Mouse (Mus musculus): ENCODE results near the gene Clcn6. TPM values are rescaled to one million over a fixed set of nuclear protein-coding genes. Genes with fewer than 3 reads are reported as not detected.

Gene Clcn6
- polyA plus RNA-seq, 1 experiment from 2014 or later: 19.1 TPM

DNA sequence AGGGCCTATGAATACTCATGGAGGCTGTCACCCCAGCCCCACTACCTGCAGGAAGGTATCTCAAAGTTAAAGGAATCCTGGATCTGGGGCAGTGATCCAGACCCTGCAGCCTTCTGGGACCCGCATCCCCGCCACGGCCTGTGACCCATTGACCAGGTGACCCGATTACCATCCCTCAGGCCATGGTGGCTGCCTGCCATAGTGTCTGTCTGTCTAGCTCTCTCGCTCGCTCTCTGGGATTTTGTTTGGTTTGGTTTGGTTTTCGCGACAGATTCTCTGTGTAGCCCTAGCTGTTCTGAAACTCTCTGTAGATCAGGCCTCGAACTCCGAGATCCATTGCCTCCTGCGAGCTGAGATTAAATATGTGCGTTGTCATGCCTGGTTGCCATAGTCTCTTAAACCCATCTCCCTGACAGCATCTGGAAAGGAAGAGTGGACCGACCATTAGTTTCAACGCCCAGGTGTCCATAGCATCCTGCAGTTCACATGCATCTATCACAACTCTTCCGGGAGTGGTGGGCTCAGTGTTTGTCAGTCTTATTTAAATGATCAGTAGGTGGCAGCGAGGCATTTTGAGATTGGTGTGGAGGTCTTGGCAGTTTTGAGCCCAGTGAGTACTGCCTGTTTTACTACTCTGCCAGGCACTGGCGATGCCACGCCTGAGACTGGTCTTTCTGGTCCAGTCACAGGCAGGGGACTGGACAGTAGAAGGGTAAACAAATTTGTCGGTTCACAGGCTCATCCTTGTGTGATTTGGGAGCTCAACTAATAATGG is 820 bp upstream of the Clcn6 start:
- 19% methylated on average over 19 of the region's 19 CpGs for WGBS
- Histone ChIP-seq H3K4me2 (ENCODE audit: low read length) (peak overlapping the region; percentile 88), H3K27ac (ENCODE audit: low read depth, low read length) (peak overlapping the region; percentile 75), H3K9ac (ENCODE audit: low read length) (peak overlapping the region; percentile 85), H3K27me3 (replicated peaks; ENCODE audit: control insufficient read depth, insufficient read depth, low read length) (no peaks in the 10 kb centered on the region), H3K36me3 (ENCODE audit: control insufficient read depth, insufficient read depth, low read length) (peaks cover 32% of the 10 kb centered on the region), H3K4me3 (ENCODE audit: low read depth, low read length) (peak overlapping the region; percentile 86), H3K4me1 (ENCODE audit: control insufficient read depth, insufficient read depth, low read length) (peaks cover 28% of the 10 kb centered on the region), H3K9me3 (replicated peaks; ENCODE audit: control insufficient read depth, low read length) (no peaks in the 10 kb centered on the region)
- ATAC-seq: no peak
- peak; percentile 21 for DNase-seq (ENCODE audit: low spot score)

DNA sequence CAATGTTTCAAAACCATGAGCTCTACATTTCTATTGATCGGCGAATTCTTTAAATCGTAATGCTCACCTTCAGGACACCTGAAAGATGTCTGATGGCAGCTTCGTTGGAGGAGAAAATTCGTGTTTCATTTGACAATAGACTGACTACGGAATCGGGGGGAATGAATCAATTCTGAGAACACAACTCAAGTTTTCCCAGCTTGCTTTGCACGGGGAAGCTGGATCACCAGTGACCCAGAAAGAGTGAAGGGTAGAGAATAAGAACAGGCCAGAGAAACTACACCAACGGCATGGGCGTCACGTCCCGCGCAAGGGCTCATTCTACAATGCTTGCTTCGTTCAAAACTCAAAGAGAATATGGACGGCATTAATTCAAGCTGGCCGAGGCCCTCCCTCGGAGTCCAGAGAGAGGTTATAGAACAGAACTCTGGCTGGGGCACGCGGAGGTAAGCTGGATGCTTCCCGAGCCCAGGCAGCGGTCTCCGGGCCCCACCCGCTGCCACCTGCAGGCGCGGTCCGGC is 482 bp downstream of the Clcn6 start:
- ATAC-seq (no peak), DNase-seq (ENCODE audit: low spot score) (no peak)
- H3K9me3 ChIP-seq (replicated peaks; ENCODE audit: control insufficient read depth, low read length): no peaks in the 10 kb centered on the region
- H3K27me3 ChIP-seq (replicated peaks; ENCODE audit: control insufficient read depth, insufficient read depth, low read length): no peaks in the 10 kb centered on the region
- H3K4me3 ChIP-seq (ENCODE audit: low read depth, low read length): peak overlapping the region; percentile 86
- peak overlapping the region; percentile 89 for H3K27ac ChIP-seq (ENCODE audit: low read depth, low read length)
- H3K4me2 ChIP-seq (ENCODE audit: low read length): peak overlapping the region; percentile 66
- H3K4me1 ChIP-seq (ENCODE audit: control insufficient read depth, insufficient read depth, low read length): peaks cover 28% of the 10 kb centered on the region
- peak overlapping the region; percentile 85 for H3K9ac ChIP-seq (ENCODE audit: low read length)
- H3K36me3 ChIP-seq (ENCODE audit: control insufficient read depth, insufficient read depth, low read length): peaks cover 35% of the 10 kb centered on the region
- 7% methylated on average over 25 of the region's 26 CpGs for WGBS

DNA sequence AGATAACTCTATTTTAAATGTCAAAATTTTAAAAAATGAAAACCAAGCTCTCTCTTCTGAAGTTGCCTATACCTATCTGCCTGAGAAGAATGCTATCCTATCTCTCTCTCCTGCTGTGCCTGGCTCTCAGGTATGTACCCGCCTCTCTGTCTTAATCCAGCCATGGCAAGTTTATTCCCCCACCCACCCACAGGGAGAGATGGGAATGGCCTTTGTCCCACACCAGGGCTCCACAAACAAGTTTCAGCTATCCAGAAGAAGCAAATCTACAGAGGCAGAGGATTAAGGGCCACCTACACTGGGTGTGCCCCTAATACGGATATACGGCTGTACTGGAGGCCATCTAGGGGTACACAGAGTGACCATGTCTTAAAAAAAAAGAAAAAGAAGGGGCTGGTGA is 3.2 kb downstream of the Clcn6 start:
- H3K9ac ChIP-seq (ENCODE audit: low read length): no peak overlapping the region
- H3K4me1 ChIP-seq (ENCODE audit: control insufficient read depth, insufficient read depth, low read length): peaks cover 18% of the 10 kb centered on the region
- ATAC-seq (no peak), DNase-seq (ENCODE audit: low spot score) (no peak)
- no peak overlapping the region for H3K4me3 ChIP-seq (ENCODE audit: low read depth, low read length)
- H3K27ac ChIP-seq (ENCODE audit: low read depth, low read length): no peak overlapping the region
- 86% methylated on average over 3 of the region's 3 CpGs for WGBS
- peaks cover 44% of the 10 kb centered on the region for H3K36me3 ChIP-seq (ENCODE audit: control insufficient read depth, insufficient read depth, low read length)
- H3K9me3 ChIP-seq (replicated peaks; ENCODE audit: control insufficient read depth, low read length): no peaks in the 10 kb centered on the region
- H3K4me2 ChIP-seq (ENCODE audit: low read length): no peak overlapping the region
- no peaks in the 10 kb centered on the region for H3K27me3 ChIP-seq (replicated peaks; ENCODE audit: control insufficient read depth, insufficient read depth, low read length)

DNA sequence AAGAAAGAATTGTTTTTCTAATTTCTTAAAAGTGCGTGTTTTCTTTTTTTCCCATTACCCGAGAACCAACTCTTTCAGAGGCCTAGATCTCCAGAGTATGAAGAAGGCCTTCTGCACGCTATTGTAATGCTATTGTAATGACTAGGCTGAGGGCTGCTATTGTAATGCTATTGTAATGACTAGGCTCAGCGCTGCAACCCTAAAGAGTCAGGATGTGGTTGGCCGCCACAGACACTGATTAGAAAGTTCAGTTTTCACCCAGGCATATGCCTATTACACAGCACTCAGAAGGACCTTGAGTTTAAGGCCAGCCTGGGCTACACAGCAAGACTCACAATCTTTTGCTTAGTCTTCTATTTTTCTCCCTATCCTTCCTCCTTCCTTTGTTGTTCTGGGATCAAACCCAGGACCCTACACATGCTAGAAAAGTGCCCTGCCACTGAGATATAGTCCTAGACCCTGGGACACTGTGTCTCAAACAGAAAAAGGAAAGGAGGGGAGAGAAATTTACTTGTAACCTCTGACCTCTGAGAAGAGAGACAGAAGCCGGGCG is 4.7 kb downstream of the Clcn6 start:
- Histone ChIP-seq H3K4me1 (ENCODE audit: control insufficient read depth, insufficient read depth, low read length) (peaks cover 6% of the 10 kb centered on the region), H3K4me2 (ENCODE audit: low read length) (no peak overlapping the region), H3K27me3 (replicated peaks; ENCODE audit: control insufficient read depth, insufficient read depth, low read length) (no peaks in the 10 kb centered on the region), H3K36me3 (ENCODE audit: control insufficient read depth, insufficient read depth, low read length) (peaks cover 52% of the 10 kb centered on the region), H3K9me3 (replicated peaks; ENCODE audit: control insufficient read depth, low read length) (no peaks in the 10 kb centered on the region), H3K4me3 (ENCODE audit: low read depth, low read length) (no peak overlapping the region), H3K27ac (ENCODE audit: low read depth, low read length) (no peak overlapping the region), H3K9ac (ENCODE audit: low read length) (no peak overlapping the region)
- DNase-seq (ENCODE audit: low spot score) (no peak), ATAC-seq (no peak)
- 72% methylated on average over 7 of the region's 7 CpGs for WGBS

DNA sequence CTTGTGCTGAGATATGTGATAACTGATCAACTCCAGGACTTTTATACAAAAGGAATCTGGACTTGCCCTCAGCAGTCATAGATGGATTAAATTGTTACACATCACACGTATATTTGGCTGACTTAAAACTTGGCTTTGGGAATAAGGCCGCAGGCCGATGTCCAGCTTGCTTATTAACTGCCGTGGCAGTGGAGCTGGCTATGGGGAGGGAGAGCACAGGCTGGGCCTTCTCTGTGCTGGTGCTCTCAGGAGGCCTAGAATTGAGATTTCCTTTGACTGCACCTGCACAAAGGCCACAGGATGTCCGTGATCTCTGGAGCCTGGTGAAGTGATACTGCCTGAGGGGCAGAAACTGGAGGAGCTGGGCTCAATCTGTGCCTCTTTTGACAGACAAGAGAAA is 8.1 kb downstream of the Clcn6 start:
- H3K4me1 ChIP-seq (ENCODE audit: control insufficient read depth, insufficient read depth, low read length): no peaks in the 10 kb centered on the region
- H3K4me2 ChIP-seq (ENCODE audit: low read length): no peak overlapping the region
- H3K27me3 ChIP-seq (replicated peaks; ENCODE audit: control insufficient read depth, insufficient read depth, low read length): no peaks in the 10 kb centered on the region
- WGBS: 86% methylated on average over 5 of the region's 5 CpGs
- H3K9me3 ChIP-seq (replicated peaks; ENCODE audit: control insufficient read depth, low read length): no peaks in the 10 kb centered on the region
- DNase-seq (ENCODE audit: low spot score) (no peak), ATAC-seq (no peak)
- H3K4me3 ChIP-seq (ENCODE audit: low read depth, low read length): no peak overlapping the region
- H3K27ac ChIP-seq (ENCODE audit: low read depth, low read length): no peak overlapping the region
- no peak overlapping the region for H3K9ac ChIP-seq (ENCODE audit: low read length)
- H3K36me3 ChIP-seq (ENCODE audit: control insufficient read depth, insufficient read depth, low read length): peaks cover 77% of the 10 kb centered on the region

DNA sequence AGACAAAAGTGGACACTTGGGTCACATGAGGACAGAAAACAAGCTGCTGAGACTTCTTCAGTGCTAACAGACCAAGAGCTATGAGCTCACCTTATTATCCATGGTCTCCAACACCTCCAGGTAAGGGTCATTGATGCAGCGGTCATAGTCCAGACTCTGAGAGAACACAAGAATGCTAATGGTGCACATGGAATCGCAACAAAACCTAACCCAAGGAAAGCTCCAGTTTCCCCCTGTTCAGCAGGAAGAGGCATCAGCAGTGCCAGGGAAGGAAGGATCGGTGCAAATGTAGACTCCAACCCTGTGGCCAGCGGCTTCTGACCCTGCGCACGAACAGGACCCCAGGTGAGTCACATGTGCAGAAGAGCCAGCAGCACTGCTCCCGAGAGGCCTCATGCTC is 9.3 kb downstream of the Clcn6 start:
- Histone ChIP-seq H3K4me2 (ENCODE audit: low read length) (no peak overlapping the region), H3K4me3 (ENCODE audit: low read depth, low read length) (no peak overlapping the region), H3K9ac (ENCODE audit: low read length) (no peak overlapping the region), H3K36me3 (ENCODE audit: control insufficient read depth, insufficient read depth, low read length) (peaks cover 78% of the 10 kb centered on the region), H3K9me3 (replicated peaks; ENCODE audit: control insufficient read depth, low read length) (no peaks in the 10 kb centered on the region), H3K27ac (ENCODE audit: low read depth, low read length) (no peak overlapping the region), H3K4me1 (ENCODE audit: control insufficient read depth, insufficient read depth, low read length) (no peaks in the 10 kb centered on the region), H3K27me3 (replicated peaks; ENCODE audit: control insufficient read depth, insufficient read depth, low read length) (no peaks in the 10 kb centered on the region)
- 99% methylated on average over 7 of the region's 7 CpGs for WGBS
- ATAC-seq (no peak), DNase-seq (ENCODE audit: low spot score) (no peak)

DNA sequence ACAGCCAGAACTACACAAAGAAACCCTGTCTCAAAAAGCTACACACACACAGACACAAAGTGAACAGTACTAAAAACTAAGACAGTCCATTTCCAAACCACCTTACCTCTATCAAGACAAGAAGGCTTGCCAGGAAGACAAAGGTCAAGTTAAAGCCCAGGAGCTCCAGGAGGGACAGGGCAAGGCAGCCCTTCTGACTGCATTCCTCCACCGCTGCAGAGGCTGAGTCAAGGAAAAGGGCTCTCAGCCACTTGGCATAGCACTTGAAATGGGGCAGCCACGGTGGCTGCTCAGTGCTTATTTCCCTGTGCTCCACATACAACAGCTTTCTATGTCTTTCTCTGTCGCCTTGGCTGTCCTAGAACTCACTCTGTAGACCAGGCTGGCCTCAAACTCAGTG is 14.6 kb downstream of the Clcn6 start:
- WGBS: 88% methylated on average over 3 of the region's 3 CpGs
- H3K36me3 ChIP-seq (ENCODE audit: control insufficient read depth, insufficient read depth, low read length): peaks cover 98% of the 10 kb centered on the region
- no peak overlapping the region for H3K4me3 ChIP-seq (ENCODE audit: low read depth, low read length)
- DNase-seq (ENCODE audit: low spot score) (no peak), ATAC-seq (no peak)
- no peaks in the 10 kb centered on the region for H3K27me3 ChIP-seq (replicated peaks; ENCODE audit: control insufficient read depth, insufficient read depth, low read length)
- H3K4me1 ChIP-seq (ENCODE audit: control insufficient read depth, insufficient read depth, low read length): no peaks in the 10 kb centered on the region
- no peak overlapping the region for H3K4me2 ChIP-seq (ENCODE audit: low read length)
- H3K9me3 ChIP-seq (replicated peaks; ENCODE audit: control insufficient read depth, low read length): no peaks in the 10 kb centered on the region
- no peak overlapping the region for H3K27ac ChIP-seq (ENCODE audit: low read depth, low read length)
- H3K9ac ChIP-seq (ENCODE audit: low read length): no peak overlapping the region

DNA sequence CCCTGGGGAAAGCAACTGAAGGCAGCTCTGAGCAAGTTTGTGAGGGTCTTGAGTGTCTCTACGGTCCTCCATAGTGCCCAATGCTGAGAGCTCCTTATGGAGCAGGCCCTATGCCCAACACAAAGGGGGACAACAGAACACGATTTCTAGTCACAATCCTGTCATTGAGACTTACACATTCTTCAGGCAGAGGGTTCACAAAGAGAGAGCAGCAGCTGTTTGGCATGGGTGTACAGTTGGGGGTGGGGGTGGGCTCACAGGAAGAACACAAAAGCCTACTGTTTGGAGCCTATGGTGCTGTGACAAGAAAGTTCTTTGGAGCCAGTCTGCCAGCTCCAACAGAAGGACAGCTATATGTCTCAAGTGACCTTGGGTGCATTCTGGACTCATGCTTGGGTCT is 20.2 kb downstream of the Clcn6 start:
- Histone ChIP-seq H3K4me3 (ENCODE audit: low read depth, low read length) (no peak overlapping the region), H3K27me3 (replicated peaks; ENCODE audit: control insufficient read depth, insufficient read depth, low read length) (no peaks in the 10 kb centered on the region), H3K9me3 (replicated peaks; ENCODE audit: control insufficient read depth, low read length) (no peaks in the 10 kb centered on the region), H3K27ac (ENCODE audit: low read depth, low read length) (peak overlapping the region; percentile 21; the same call in 1 of the 2 replicates), H3K36me3 (ENCODE audit: control insufficient read depth, insufficient read depth, low read length) (peaks cover 100% of the 10 kb centered on the region), H3K4me2 (ENCODE audit: low read length) (no peak overlapping the region), H3K4me1 (ENCODE audit: control insufficient read depth, insufficient read depth, low read length) (no peaks in the 10 kb centered on the region), H3K9ac (ENCODE audit: low read length) (no peak overlapping the region)
- ATAC-seq (peak; percentile 66), DNase-seq (ENCODE audit: low spot score) (peak; percentile 35)
- WGBS: 33% methylated on average over 2 of the region's 2 CpGs

DNA sequence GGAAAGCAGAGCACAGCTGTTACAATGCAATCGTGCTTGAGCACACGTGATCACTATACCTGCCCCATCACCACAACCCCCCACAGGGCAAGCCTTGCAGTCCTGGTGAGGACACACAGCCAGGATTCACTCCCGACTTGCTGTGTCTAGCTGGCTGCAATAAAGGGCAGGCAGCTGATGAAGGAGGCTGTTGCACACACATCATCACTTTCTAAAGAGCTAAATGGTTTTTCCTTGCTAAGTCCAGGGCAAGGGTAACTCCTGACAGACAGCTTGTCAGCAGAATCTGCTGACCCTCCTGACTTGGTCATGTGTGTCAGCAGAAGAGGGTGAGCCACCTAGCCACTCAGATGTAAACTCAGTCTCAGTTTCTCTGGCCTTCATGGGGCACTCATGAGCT is 21.6 kb downstream of the Clcn6 start:
- WGBS: 83% methylated on average over 3 of the region's 3 CpGs
- Histone ChIP-seq H3K36me3 (ENCODE audit: control insufficient read depth, insufficient read depth, low read length) (peaks cover 100% of the 10 kb centered on the region), H3K4me1 (ENCODE audit: control insufficient read depth, insufficient read depth, low read length) (no peaks in the 10 kb centered on the region), H3K9ac (ENCODE audit: low read length) (no peak overlapping the region), H3K4me2 (ENCODE audit: low read length) (no peak overlapping the region), H3K9me3 (replicated peaks; ENCODE audit: control insufficient read depth, low read length) (no peaks in the 10 kb centered on the region), H3K27me3 (replicated peaks; ENCODE audit: control insufficient read depth, insufficient read depth, low read length) (no peaks in the 10 kb centered on the region), H3K27ac (ENCODE audit: low read depth, low read length) (no peak overlapping the region), H3K4me3 (ENCODE audit: low read depth, low read length) (no peak overlapping the region)
- no peak for DNase-seq (ENCODE audit: low spot score)
- ATAC-seq: no peak
